Mouse (Mus musculus) intestine, postnatal 0 days (tissue): ENCODE data around the gene Gm49027. TPM values are rescaled to one million over a fixed set of nuclear protein-coding genes. Genes with fewer than 3 reads are reported as not detected.

Source experiments
- ATAC-seq: fragments of 200-750 bp; cut with Nextera tagmentation; 2 replicates; pipeline ENCODE4 v1.8.0; 2017; ENCODE audit warnings: mild to moderate bottlenecking, moderate TSS enrichment, moderate library complexity
- H3K27ac ChIP-seq: fragments of 300-500 bp; sonication (generic); 2 replicates; pipeline ENCODE4 v1.5.1; 2014; ENCODE audit warnings: mild to moderate bottlenecking, low read depth, low read length, moderate library complexity
- H3K27me3 ChIP-seq: fragments of 300-500 bp; sonication (generic); replicated peaks from 2 replicates; pipeline ENCODE4 v1.6.1; 2014; ENCODE audit warnings: low read length, mixed read lengths; ENCODE audit not compliant: control insufficient read depth, insufficient read depth
- H3K36me3 ChIP-seq: fragments of 300-500 bp; sonication (generic); 2 replicates; pipeline ENCODE4 v1.6.1; 2014; ENCODE audit warnings: mild to moderate bottlenecking, moderate library complexity; ENCODE audit not compliant: control insufficient read depth, insufficient read depth
- H3K4me1 ChIP-seq: fragments of 300-500 bp; sonication (generic); replicated peaks from 2 replicates; pipeline ENCODE4 v1.6.1; 2014; ENCODE audit warnings: antibody characterized with exemption, low read length, mixed read lengths; ENCODE audit not compliant: control insufficient read depth, insufficient read depth
- H3K4me2 ChIP-seq: fragments of 300-500 bp; sonication (generic); replicated peaks from 2 replicates; pipeline ENCODE4 v1.6.1; 2014; ENCODE audit warnings: low read depth, mild to moderate bottlenecking, moderate library complexity
- H3K4me3 ChIP-seq: fragments of 300-500 bp; sonication (generic); 2 replicates; pipeline ENCODE4 v1.5.1; 2014; ENCODE audit warnings: low read depth, low read length
- H3K9ac ChIP-seq: fragments of 300-500 bp; sonication (generic); 2 replicates; pipeline ENCODE4 v1.6.1; 2014; ENCODE audit warnings: mild to moderate bottlenecking, low read depth, low read length
- H3K9me3 ChIP-seq: fragments of 300-500 bp; sonication (generic); 2 replicates; pipeline ENCODE4 v1.6.1; 2016; ENCODE audit warnings: mixed run types; ENCODE audit not compliant: control insufficient read depth
- CTCF ChIP-seq: sonication (generic); IDR thresholded peaks from 2 replicates; pipeline ENCODE4 v1.5.1; 2016; ENCODE audit warnings: low read depth, mild to moderate bottlenecking, control low read depth, antibody characterized with exemption, moderate library complexity
- whole genome bisulfite sequencing: fragments of 180-500 bp; shearing (Covaris S2); extraction: QIAGEN DNeasy Blood & Tissue Kit; methylation state at CpG from one replicate; pipeline ENCODE4 v1.1.7; 2014; 5-methylcytosine and 5-hydroxymethylcytosine counted together
- polyA plus RNA-seq: library from polyadenylated mRNA; unstranded; fragments of >200 nt; fragmentation: Nextera tagmentation; extraction: Ambion mirVana; gene quantifications from 2 replicates; pipeline ENCODE4 v1.2.1, GENCODE M21; 2015

The Gm49027 gene
- polyA plus RNA-seq: 9.6 and 10.5 TPM in 2 replicates

DNA sequence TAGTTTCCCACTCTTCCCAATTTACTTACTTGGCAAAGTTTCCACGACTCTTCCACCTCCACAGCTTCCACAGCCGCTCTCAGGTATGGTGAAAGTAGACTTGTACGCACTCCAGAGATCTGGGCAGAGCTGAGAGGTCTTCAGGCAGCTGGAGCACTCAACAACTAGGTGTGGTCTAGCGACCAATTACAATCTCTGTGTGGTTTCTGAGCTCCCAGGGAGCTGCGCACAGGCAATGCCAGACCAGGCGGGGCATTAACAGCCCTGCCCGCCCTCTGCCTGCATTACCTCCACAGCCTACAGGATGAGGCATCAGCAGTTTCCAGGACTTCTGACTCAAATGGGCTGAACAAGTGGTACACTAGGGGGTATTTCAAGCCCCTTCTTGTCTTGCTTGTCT, at the start of gene Gm49027:
TSS of gene Gm49027 (minus strand) at position 208 of the 400 bp plus-strand sequence.
- peak within 1 kb of the TSS; percentile 80 for H3K4me3 ChIP-seq
- no peaks in the 10 kb centered on the region for H3K4me1 ChIP-seq
- no peak for ATAC-seq
- H3K9me3 ChIP-seq: no peaks in the 10 kb centered on the region
- no peaks in the 10 kb centered on the region for H3K27me3 ChIP-seq
- peaks cover 22% of the 10 kb centered on the region; the same call in 1 of the 2 replicates for H3K36me3 ChIP-seq
- peak within 1 kb of the TSS; percentile 96 for H3K4me2 ChIP-seq
- WGBS: 68% methylated on average over 7 of the region's 7 CpGs
- H3K9ac ChIP-seq: no peak within 1 kb of the TSS
- no peak within 1 kb of the TSS for H3K27ac ChIP-seq
- no peak for TF ChIP-seq CTCF

DNA sequence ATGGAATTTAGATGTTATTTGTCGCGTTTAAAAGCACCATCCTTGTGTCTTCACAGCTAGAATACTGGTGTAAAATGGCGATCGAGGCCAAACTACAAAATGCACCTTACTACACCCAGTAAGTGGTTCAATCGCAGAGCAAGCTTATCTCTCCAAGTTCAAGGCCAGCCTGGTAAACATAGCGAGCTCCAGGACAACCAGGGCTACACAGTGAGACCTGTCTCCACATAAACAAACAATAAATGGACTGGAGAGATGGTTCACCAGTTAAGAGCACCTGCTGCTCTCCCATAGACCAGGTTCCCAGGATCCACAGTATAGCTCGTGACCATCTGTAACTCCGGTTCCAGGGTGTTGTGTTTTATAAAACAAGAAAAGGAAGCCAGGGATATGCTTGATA, 48.1 kb upstream of the Gm49027 start:
- H3K9me3 ChIP-seq: no peaks in the 10 kb centered on the region
- no peak for TF ChIP-seq CTCF
- H3K27ac ChIP-seq: no peak overlapping the region
- H3K4me1 ChIP-seq: no peaks in the 10 kb centered on the region
- peak overlapping the region; percentile 96; the same call in 1 of the 2 replicates for H3K4me3 ChIP-seq
- peak; percentile 11; the same call in 1 of the 2 replicates for ATAC-seq
- WGBS: 57% methylated on average over 8 of the region's 8 CpGs
- peak overlapping the region; percentile 70 for H3K4me2 ChIP-seq
- peaks cover 14% of the 10 kb centered on the region for H3K36me3 ChIP-seq
- H3K9ac ChIP-seq: no peak overlapping the region
- H3K27me3 ChIP-seq: no peaks in the 10 kb centered on the region

DNA sequence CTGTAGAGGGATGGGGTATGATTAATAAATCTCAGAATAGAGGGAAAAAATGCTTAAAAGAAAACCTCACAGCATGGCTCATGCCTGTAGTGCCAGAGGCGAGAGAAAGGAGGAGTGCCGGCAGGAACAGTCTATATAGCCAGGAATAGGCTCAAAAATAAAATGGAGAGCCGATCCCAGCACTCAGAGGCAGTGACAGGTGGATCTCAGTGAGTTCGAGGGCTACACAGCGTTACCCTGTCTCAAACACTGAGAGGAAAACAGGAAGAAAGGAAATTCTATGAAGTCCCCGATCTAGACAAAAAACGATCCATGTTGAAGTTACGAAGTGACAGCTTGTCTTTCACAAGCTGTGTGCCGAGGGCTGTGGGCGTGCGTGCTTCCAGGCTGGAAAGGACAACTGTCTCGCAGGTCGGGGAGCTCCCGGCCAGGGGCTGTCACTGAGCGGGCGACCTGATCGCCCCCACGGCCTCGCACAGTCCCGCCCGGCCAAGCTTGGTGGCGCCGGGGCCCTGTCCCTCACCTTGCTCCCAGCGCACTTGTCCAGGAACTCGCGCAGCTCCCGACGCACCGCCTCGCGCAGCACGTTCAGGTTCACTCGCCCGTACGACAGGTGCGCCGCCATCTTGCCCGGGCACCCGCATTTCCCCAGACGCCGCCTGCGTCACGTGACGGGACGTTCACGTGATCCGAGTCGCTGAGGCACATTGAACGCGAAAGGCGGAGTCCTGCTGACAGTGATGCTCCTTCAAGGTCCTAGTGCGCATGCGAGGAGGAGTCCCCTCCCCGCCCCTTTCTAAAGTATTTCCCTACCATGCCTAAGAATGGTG, 47.3 kb upstream of the Gm49027 start, which contains the start of gene Vps33a:
TSS of gene Vps33a (minus strand) at position 682 of the 830 bp plus-strand sequence.
- no peak for TF ChIP-seq CTCF
- Histone ChIP-seq H3K4me2 (peak within 1 kb of the TSS; percentile 70), H3K27me3 (no peaks in the 10 kb centered on the region), H3K36me3 (peaks cover 20% of the 10 kb centered on the region), H3K9me3 (no peaks in the 10 kb centered on the region), H3K4me3 (peak within 1 kb of the TSS; percentile 96), H3K9ac (peak within 1 kb of the TSS; percentile 86), H3K4me1 (no peaks in the 10 kb centered on the region), H3K27ac (peak within 1 kb of the TSS; percentile 77)
- peak; percentile 91 for ATAC-seq
- under 1% methylated on average over 54 of the region's 54 CpGs for WGBS

DNA sequence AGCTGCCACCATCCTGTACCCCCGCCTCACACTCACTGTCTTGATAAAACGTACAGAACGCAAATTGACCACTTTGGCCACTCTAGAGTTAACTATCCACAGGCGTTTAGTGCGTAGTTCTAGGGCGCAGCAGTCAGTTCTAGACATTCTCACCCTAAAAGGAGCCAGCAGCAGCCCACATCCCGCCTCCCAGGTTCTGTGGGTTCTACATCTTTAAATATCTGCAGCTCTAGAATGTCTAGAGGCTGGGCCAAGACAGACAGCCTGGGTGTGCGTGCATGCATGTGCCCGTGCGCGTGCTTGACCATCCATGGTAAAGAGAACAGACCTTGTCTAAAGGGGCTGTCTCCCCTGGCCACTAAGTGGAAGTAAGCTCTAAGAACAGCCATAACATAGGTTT, 35.8 kb upstream of the Gm49027 start:
- H3K36me3 ChIP-seq: peaks cover 93% of the 10 kb centered on the region
- H3K27me3 ChIP-seq: no peaks in the 10 kb centered on the region
- H3K27ac ChIP-seq: no peak overlapping the region
- no peak overlapping the region for H3K4me3 ChIP-seq
- no peak for ATAC-seq
- H3K9ac ChIP-seq: no peak overlapping the region
- no peak overlapping the region for H3K4me2 ChIP-seq
- WGBS: 94% methylated on average over 11 of the region's 11 CpGs
- H3K4me1 ChIP-seq: no peaks in the 10 kb centered on the region
- H3K9me3 ChIP-seq: no peaks in the 10 kb centered on the region
- TF ChIP-seq CTCF: no peak

DNA sequence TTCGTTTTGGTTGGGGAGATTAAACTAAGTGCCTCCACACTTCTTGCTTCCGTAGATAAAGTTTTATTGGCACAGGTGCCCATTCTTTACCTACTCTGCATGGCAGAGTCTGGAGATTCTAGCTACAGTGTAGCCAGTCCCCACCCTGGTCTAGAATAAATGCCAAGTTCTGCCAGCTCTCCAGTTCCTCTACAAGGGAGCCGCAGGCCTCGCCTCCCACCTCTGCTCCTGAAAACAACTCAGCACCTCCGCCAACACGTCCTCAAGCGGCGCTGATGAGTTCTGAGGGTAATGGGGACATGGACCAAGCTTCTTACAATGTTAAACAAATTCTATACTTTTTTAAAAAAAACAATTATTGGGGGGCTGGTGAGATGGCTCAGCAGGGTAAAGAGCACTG, 34.3 kb upstream of the Gm49027 start:
- H3K27ac ChIP-seq: no peak overlapping the region
- TF ChIP-seq CTCF: no peak
- H3K4me3 ChIP-seq: no peak overlapping the region
- 87% methylated on average over 8 of the region's 8 CpGs for whole genome bisulfite sequencing
- no peak for ATAC-seq
- H3K9ac ChIP-seq: no peak overlapping the region
- H3K27me3 ChIP-seq: no peaks in the 10 kb centered on the region
- no peaks in the 10 kb centered on the region for H3K9me3 ChIP-seq
- no peak overlapping the region for H3K4me2 ChIP-seq
- no peaks in the 10 kb centered on the region for H3K4me1 ChIP-seq
- H3K36me3 ChIP-seq: peaks cover 84% of the 10 kb centered on the region

DNA sequence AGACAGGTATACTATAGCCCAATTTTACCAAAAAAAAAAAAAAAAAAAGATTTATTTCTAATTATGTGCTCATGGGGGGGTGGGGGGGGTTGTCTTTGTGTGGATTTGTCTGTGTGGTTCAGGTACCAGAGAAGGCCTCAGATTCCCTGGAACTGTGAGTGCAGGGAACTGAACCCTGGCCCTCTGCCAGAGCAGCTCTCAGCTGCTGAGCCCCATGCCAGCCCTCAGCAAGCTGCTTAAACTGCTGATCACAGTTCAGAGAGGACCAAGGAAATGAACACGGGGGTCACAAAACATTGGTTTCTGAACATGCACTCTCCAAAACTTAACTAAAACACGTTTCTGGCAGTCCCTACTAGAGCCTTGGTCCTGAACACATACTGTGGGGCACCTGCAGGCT, 31.2 kb upstream of the Gm49027 start:
- H3K4me1 ChIP-seq: no peaks in the 10 kb centered on the region
- TF ChIP-seq CTCF: no peak
- peaks cover 52% of the 10 kb centered on the region for H3K36me3 ChIP-seq
- H3K27ac ChIP-seq: no peak overlapping the region
- no peak overlapping the region for H3K4me2 ChIP-seq
- no peak overlapping the region for H3K4me3 ChIP-seq
- ATAC-seq: no peak
- no peak overlapping the region for H3K9ac ChIP-seq
- no peaks in the 10 kb centered on the region for H3K27me3 ChIP-seq
- 69% methylated on average over 2 of the region's 2 CpGs for WGBS
- H3K9me3 ChIP-seq: no peaks in the 10 kb centered on the region
